Mouse (Mus musculus): Measurements from ENCODE around the gene Tbrg1. TPM values are rescaled to one million over a fixed set of nuclear protein-coding genes. Genes with fewer than 3 reads are reported as not detected.

Tbrg1 gene
- total RNA-seq, 1 experiment, result 120 TPM

DNA sequence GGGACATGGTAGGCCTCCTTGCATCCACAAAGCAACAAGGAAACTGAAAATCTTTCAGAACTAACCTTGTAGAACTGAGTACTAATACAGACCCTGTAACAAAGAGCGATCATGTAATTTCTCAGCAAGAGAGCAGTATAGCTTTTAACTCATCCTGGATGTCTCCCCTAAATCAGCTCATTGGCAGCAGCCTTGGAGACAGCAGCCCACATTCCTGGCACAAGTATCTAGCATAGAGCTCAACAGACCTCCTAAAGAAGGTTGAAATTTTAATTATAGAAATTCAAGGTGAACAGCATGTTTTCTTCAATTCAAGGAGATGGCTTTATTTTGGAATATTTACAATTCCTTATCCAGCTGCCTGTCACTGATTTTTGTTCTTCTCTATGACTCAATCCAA is 24.0 kb upstream of the Tbrg1 start:
- H3K4me1 ChIP-seq (ENCODE audit: control insufficient read depth in 2 of 2, insufficient read depth in 2 of 2, low read length in 2 of 2, poor library complexity in 1 of 2), result no peaks in the 10 kb centered on the region
- no peak overlapping the region for H3K4me3 ChIP-seq (ENCODE audit: insufficient read depth in 1 of 2, low read depth in 1 of 2, low read length in 2 of 2, poor library complexity in 1 of 2, severe bottlenecking in 1 of 2)
- in situ Hi-C loops (cut with MboI; ENCODE audit: low sequenced_read_pairs in 2 of 2, unreplicated experiment in 2 of 2), result no loop called here
- no peak overlapping the region for H3K27ac ChIP-seq (ENCODE audit: insufficient read depth, low read depth, low read length, poor library complexity, severe bottlenecking)
- no peak overlapping the region for H3K9ac ChIP-seq (ENCODE audit: insufficient read depth, low read depth, low read length, poor library complexity, severe bottlenecking)
- TF ChIP-seq MAFK (IDR thresholded peaks at IDR 0.05; ENCODE audit: insufficient read depth, low read depth, low read length) (no peak), ZNF384 (IDR thresholded peaks at IDR 0.05; ENCODE audit: low read depth, low read length) (no peak), CHD2 (IDR thresholded peaks at IDR 0.05; ENCODE audit: low read depth, low read length) (no peak)
- no peaks in the 10 kb centered on the region for H3K9me3 ChIP-seq (ENCODE audit: control insufficient read depth, insufficient read depth, low read depth, low read length)
- no peak for DNase-seq (ENCODE audit: low read depth, low spot score)
- no peaks in the 10 kb centered on the region for H3K36me3 ChIP-seq (ENCODE audit: control insufficient read depth, insufficient read depth, low read length, poor library complexity, severe bottlenecking)

DNA sequence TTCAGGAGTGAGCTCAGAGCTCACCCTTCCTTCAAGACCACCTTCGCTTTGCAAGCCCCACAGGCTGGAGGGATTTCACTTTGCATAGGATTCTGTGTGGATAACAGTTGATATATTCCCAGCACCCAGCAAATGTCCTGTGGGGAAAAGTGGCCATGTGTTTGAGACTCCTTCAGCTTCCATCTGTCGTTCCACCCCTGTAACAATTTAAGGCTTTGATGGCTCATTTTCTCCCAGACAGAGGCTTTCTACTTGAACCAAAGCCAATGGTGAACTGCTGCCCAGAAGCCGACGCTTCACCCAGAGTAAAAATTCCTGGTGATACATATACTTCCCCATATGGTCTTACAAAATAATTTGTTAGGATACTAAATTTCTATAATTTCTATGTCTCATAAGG is 18.2 kb upstream of the Tbrg1 start:
- TF ChIP-seq CHD2 (IDR thresholded peaks at IDR 0.05; ENCODE audit: low read depth, low read length), result no peak
- no peak overlapping the region for H3K9ac ChIP-seq (ENCODE audit: insufficient read depth, low read depth, low read length, poor library complexity, severe bottlenecking)
- H3K27ac ChIP-seq (ENCODE audit: insufficient read depth, low read depth, low read length, poor library complexity, severe bottlenecking), result no peak overlapping the region
- no peaks in the 10 kb centered on the region for H3K36me3 ChIP-seq (ENCODE audit: control insufficient read depth, insufficient read depth, low read length, poor library complexity, severe bottlenecking)
- H3K4me3 ChIP-seq (ENCODE audit: insufficient read depth in 1 of 2, low read depth in 1 of 2, low read length in 2 of 2, poor library complexity in 1 of 2, severe bottlenecking in 1 of 2), result no peak overlapping the region
- H3K9me3 ChIP-seq (ENCODE audit: control insufficient read depth, insufficient read depth, low read depth, low read length), result no peaks in the 10 kb centered on the region
- in situ Hi-C loops (cut with MboI; ENCODE audit: low sequenced_read_pairs in 2 of 2, unreplicated experiment in 2 of 2), result no loop called here
- H3K4me1 ChIP-seq (ENCODE audit: control insufficient read depth in 2 of 2, insufficient read depth in 2 of 2, low read length in 2 of 2, poor library complexity in 1 of 2), result no peaks in the 10 kb centered on the region
- no peak for DNase-seq (ENCODE audit: low read depth, low spot score)

- Histone ChIP-seq H3K4me1 (ENCODE audit: control insufficient read depth in 2 of 2, insufficient read depth in 2 of 2, low read length in 2 of 2, poor library complexity in 1 of 2) (no peaks in the 10 kb centered on the region), H3K9ac (ENCODE audit: insufficient read depth, low read depth, low read length, poor library complexity, severe bottlenecking) (no peak overlapping the region), H3K9me3 (ENCODE audit: control insufficient read depth, insufficient read depth, low read depth, low read length) (no peaks in the 10 kb centered on the region), H3K4me3 (ENCODE audit: insufficient read depth in 1 of 2, low read depth in 1 of 2, low read length in 2 of 2, poor library complexity in 1 of 2, severe bottlenecking in 1 of 2) (no peak overlapping the region), H3K36me3 (ENCODE audit: control insufficient read depth, insufficient read depth, low read length, poor library complexity, severe bottlenecking) (no peaks in the 10 kb centered on the region), H3K27ac (ENCODE audit: insufficient read depth, low read depth, low read length, poor library complexity, severe bottlenecking) (no peak overlapping the region)
- TF ChIP-seq ZNF384 (IDR thresholded peaks at IDR 0.05; ENCODE audit: low read depth, low read length), result no peak
- no peak for TF ChIP-seq HCFC1 (IDR thresholded peaks at IDR 0.05; ENCODE audit: borderline replicate concordance, insufficient read depth, low read length)
- no peak for TF ChIP-seq MAFK (IDR thresholded peaks at IDR 0.05; ENCODE audit: insufficient read depth, low read depth, low read length)
- no peak for TF ChIP-seq ZC3H11A (IDR thresholded peaks at IDR 0.05; ENCODE audit: borderline replicate concordance, low read depth, low read length)
- TF ChIP-seq CHD2 (IDR thresholded peaks at IDR 0.05; ENCODE audit: low read depth, low read length), result no peak
- DNase-seq (ENCODE audit: low read depth, low spot score), result no peak
- in situ Hi-C loops (cut with MboI; ENCODE audit: low sequenced_read_pairs in 2 of 2, unreplicated experiment in 2 of 2), result no loop called here
These were observed 13.1 kb upstream of the Tbrg1 start for GRCm38 (mm10) chr9:37670261-37670660.

GRCm38 (mm10) chr9:37669678-37670077 is 12.6 kb upstream of the Tbrg1 start:
- H3K9me3 ChIP-seq (ENCODE audit: control insufficient read depth, insufficient read depth, low read depth, low read length), result no peaks in the 10 kb centered on the region
- H3K4me3 ChIP-seq (ENCODE audit: insufficient read depth in 1 of 2, low read depth in 1 of 2, low read length in 2 of 2, poor library complexity in 1 of 2, severe bottlenecking in 1 of 2), result no peak overlapping the region
- in situ Hi-C loops (cut with MboI; ENCODE audit: low sequenced_read_pairs in 2 of 2, unreplicated experiment in 2 of 2), result no loop called here
- H3K4me1 ChIP-seq (ENCODE audit: control insufficient read depth in 2 of 2, insufficient read depth in 2 of 2, low read length in 2 of 2, poor library complexity in 1 of 2), result no peaks in the 10 kb centered on the region
- H3K36me3 ChIP-seq (ENCODE audit: control insufficient read depth, insufficient read depth, low read length, poor library complexity, severe bottlenecking), result no peaks in the 10 kb centered on the region
- no peak overlapping the region for H3K9ac ChIP-seq (ENCODE audit: insufficient read depth, low read depth, low read length, poor library complexity, severe bottlenecking)
- TF ChIP-seq HCFC1 (IDR thresholded peaks at IDR 0.05; ENCODE audit: borderline replicate concordance, insufficient read depth, low read length) (no peak), CHD2 (IDR thresholded peaks at IDR 0.05; ENCODE audit: low read depth, low read length) (no peak), MAFK (IDR thresholded peaks at IDR 0.05; ENCODE audit: insufficient read depth, low read depth, low read length) (no peak), ZC3H11A (IDR thresholded peaks at IDR 0.05; ENCODE audit: borderline replicate concordance, low read depth, low read length) (no peak), ZNF384 (IDR thresholded peaks at IDR 0.05; ENCODE audit: low read depth, low read length) (no peak)
- DNase-seq (ENCODE audit: low read depth, low spot score), result no peak
- H3K27ac ChIP-seq (ENCODE audit: insufficient read depth, low read depth, low read length, poor library complexity, severe bottlenecking), result no peak overlapping the region

GRCm38 (mm10) chr9:37669115-37669514 is 12.0 kb upstream of the Tbrg1 start, which contains the start of gene Panx3:
Panx3 (minus strand) TSS chr9:37669235.
- Histone ChIP-seq H3K4me3 (ENCODE audit: insufficient read depth in 1 of 2, low read depth in 1 of 2, low read length in 2 of 2, poor library complexity in 1 of 2, severe bottlenecking in 1 of 2) (no peak within 1 kb of the TSS), H3K4me1 (ENCODE audit: control insufficient read depth in 2 of 2, insufficient read depth in 2 of 2, low read length in 2 of 2, poor library complexity in 1 of 2) (no peaks in the 10 kb centered on the region), H3K27ac (ENCODE audit: insufficient read depth, low read depth, low read length, poor library complexity, severe bottlenecking) (no peak within 1 kb of the TSS), H3K9me3 (ENCODE audit: control insufficient read depth, insufficient read depth, low read depth, low read length) (no peaks in the 10 kb centered on the region), H3K9ac (ENCODE audit: insufficient read depth, low read depth, low read length, poor library complexity, severe bottlenecking) (no peak within 1 kb of the TSS), H3K36me3 (ENCODE audit: control insufficient read depth, insufficient read depth, low read length, poor library complexity, severe bottlenecking) (no peaks in the 10 kb centered on the region)
- in situ Hi-C loops (cut with MboI; ENCODE audit: low sequenced_read_pairs in 2 of 2, unreplicated experiment in 2 of 2), result no loop called here
- DNase-seq (ENCODE audit: low read depth, low spot score), result no peak
- no peak for TF ChIP-seq HCFC1 (IDR thresholded peaks at IDR 0.05; ENCODE audit: borderline replicate concordance, insufficient read depth, low read length)

Measured in ES-E14 (cell line).